Mouse (Mus musculus) embryonic fibroblast, embryonic 13.5 days (primary cell): ENCODE data around the gene Foxb1.

Source experiments
- CTCF ChIP-seq: IDR thresholded peaks from 2 replicates; pipeline ENCODE4 v1.5.1; 2011; ENCODE audit warnings: mild to moderate bottlenecking, control low read depth, low read length, moderate library complexity, borderline replicate concordance; ENCODE audit not compliant: insufficient read depth
- POLR2A ChIP-seq: IDR thresholded peaks from 2 replicates; pipeline ENCODE4 v1.6.1; 2011; ENCODE audit warnings: low read depth, mild to moderate bottlenecking, control low read depth, low read length, moderate library complexity

DNA sequence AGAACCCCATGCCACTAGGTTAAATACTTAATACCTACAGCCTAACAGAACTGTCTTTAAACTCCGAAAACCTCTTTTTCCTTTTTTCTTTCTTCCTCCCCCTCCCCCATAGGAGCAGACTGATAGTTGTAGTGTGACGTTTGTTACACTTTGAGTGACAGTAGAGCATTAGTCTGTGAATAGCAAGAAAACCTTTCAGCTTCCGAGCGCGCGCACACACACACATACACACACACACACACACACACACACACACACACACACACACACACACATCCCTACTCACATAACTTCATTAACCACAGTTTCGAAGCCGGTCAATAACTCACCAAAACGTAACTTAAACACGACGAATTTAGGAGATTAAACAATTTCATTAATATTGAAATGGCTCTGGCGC, 1.5 kb upstream of the Foxb1 start:
- TF ChIP-seq POLR2A (no peak), CTCF (no peak)
